In genomic region chr4:136069954-136070353, GRCm38 (mm10) we compare ENCODE assay signal across 8 mouse cellular contexts. TPM values are rescaled to one million over a fixed set of nuclear protein-coding genes. Genes with fewer than 3 reads are reported as not detected.
DNase-seq lines count a peak whose midpoint lies in the region; ATAC-seq and TF ChIP-seq lines count a peak whose summit lies in the region.

No protein-coding gene starts in this region.

- no peak overlapping the region for H3K4me2 ChIP-seq in hindbrain, postnatal 0 days (ENCODE audit: low read depth, low read length)

- H3K27ac ChIP-seq in hindbrain, postnatal 0 days, result no peak overlapping the region

- peak; percentile 97 for TF ChIP-seq CTCF in hindbrain, postnatal 0 days (IDR thresholded peaks at IDR 0.05; ENCODE audit: low read depth)

- H3K9me3 ChIP-seq in hindbrain, postnatal 0 days (ENCODE audit: low read length), result no peaks in the 10 kb centered on the region

- H3K27me3 ChIP-seq in hindbrain, postnatal 0 days (ENCODE audit: insufficient read depth, low read length), result no peaks in the 10 kb centered on the region

- no peak overlapping the region for H3K9ac ChIP-seq in hindbrain, postnatal 0 days (replicated peaks; ENCODE audit: low read length)

- 2% methylated on average over 18 of the region's 18 CpGs for WGBS in hindbrain, postnatal 0 days

- intact Hi-C loops in left cerebral cortex, postnatal 10 days (cut with DNase I), result loop anchor here (2.0 kb wide), 1 partner anchor 91 kb away; no protein-coding TSS in a partner anchor

- H3K36me3 ChIP-seq in hindbrain, postnatal 0 days (ENCODE audit: insufficient read depth, low read length), result no peaks in the 10 kb centered on the region

- H3K4me1 ChIP-seq in hindbrain, postnatal 0 days (ENCODE audit: insufficient read depth, low read length), result 0 out of 2 replicates have a peak, but pooled peaks cover 3% of the 10 kb centered on the region

- peak; percentile 82 for DNase-seq in adipocyte (ENCODE audit: low spot score)
- peak; percentile 35 to 62 for DNase-seq in gastrocnemius, adult 8-10 months (ENCODE audit: low spot score in 2 of 2)
- peak; percentile 88 for DNase-seq in hindbrain, postnatal 0 days (ENCODE audit: low spot score)
- peak; percentile 56 to 86 for DNase-seq in left cerebral cortex, postnatal 10 days (ENCODE audit: extremely low spot score in 1 of 2, low spot score in 2 of 2)
- DNase-seq in right cerebral cortex, postnatal 25 days, result peak; percentile 56
- peak; percentile 80 to 85 for DNase-seq in urinary bladder, postnatal 4 days (ENCODE audit: low spot score in 2 of 2)

- peak; percentile 85 for ATAC-seq in common myeloid progenitor, adult 5-6 weeks (replicated peaks; ENCODE audit: low read depth, poor library complexity, severe bottlenecking)
- peak; percentile 77 for ATAC-seq in hindbrain, postnatal 0 days
- ATAC-seq in megakaryocyte-erythroid progenitor cell, adult 5-6 weeks (replicated peaks; ENCODE audit: low FRiP score, low TSS enrichment, poor library complexity, severe bottlenecking), result peak; percentile 42; the same call in 1 of the 2 replicates

- no peak overlapping the region for H3K4me3 ChIP-seq in hindbrain, postnatal 0 days (ENCODE audit: low read length)

RNA-seq across cellular contexts. Expression of gene Rpl11, which starts 16.7 kb away (rescaled TPM):
- 1,101 and 1,166 TPM in 2 replicates for total RNA-seq in common myeloid progenitor, adult 5-6 weeks (2017)
- total RNA-seq in gastrocnemius, adult 8-10 months (2022), result 100 to 1,000 TPM; 119 to 244 (median 192) TPM
- 765 and 914 TPM in 2 replicates for total RNA-seq in hindbrain, postnatal 0 days (2014; rRNA removed)
- polyA plus RNA-seq in hindbrain, postnatal 0 days (2015; fragmentation: Nextera tagmentation; extraction: Ambion mirVana), result 297 and 312 TPM in 2 replicates
- 100 to 1,000 TPM; 262 to 295 TPM for total RNA-seq in left cerebral cortex, postnatal 10 days (2021)
- total RNA-seq in megakaryocyte-erythroid progenitor cell, adult 5-6 weeks (2014; fragmentation: Nextera tagmentation), result 1,812 and 1,837 TPM in 2 replicates
- 1,215 and 1,345 TPM in 2 replicates for total RNA-seq in megakaryocyte-erythroid progenitor cell, adult 5-6 weeks (2017)

RNA-seq across cellular contexts. Expression of gene Eloa, which starts 48.4 kb away (rescaled TPM):
- total RNA-seq in common myeloid progenitor, adult 5-6 weeks (2017), result 48.3 and 52.5 TPM in 2 replicates
- total RNA-seq in gastrocnemius, adult 8-10 months (2022), result 10 to 100 TPM; 56.6 to 70.4 (median 62.9) TPM
- total RNA-seq in hindbrain, postnatal 0 days (2014; rRNA removed), result 20.9 and 26.5 TPM in 2 replicates
- polyA plus RNA-seq in hindbrain, postnatal 0 days (2015; fragmentation: Nextera tagmentation; extraction: Ambion mirVana), result 19.7 and 19.8 TPM in 2 replicates
- 10 to 100 TPM; 30.1 to 32.3 TPM for total RNA-seq in left cerebral cortex, postnatal 10 days (2021)
- total RNA-seq in megakaryocyte-erythroid progenitor cell, adult 5-6 weeks (2014; fragmentation: Nextera tagmentation), result 41.0 and 41.3 TPM in 2 replicates
- total RNA-seq in megakaryocyte-erythroid progenitor cell, adult 5-6 weeks (2017), result 48.9 and 51.8 TPM in 2 replicates
